In genomic region chr9:90446957-90447356, GRCm38 (mm10) we compare ENCODE assay signal across 9 mouse cellular contexts.
A peak's percentile ranks its signal among the peaks of the same experiment; 100 is the strongest.
DNase-seq lines count a peak whose midpoint lies in the region; TF ChIP-seq lines count a peak whose summit lies in the region.
"Had no signal": no experiment of that assay in that cellular context is flagged by ENCODE, and none has a peak within 500 bp of the region (broad histone marks: within the 10 kb centered on the region; RNA-seq: fewer than 3 reads in every experiment).

No protein-coding gene starts in this region.

- no peak overlapping the region for H3K9ac ChIP-seq in ES-E14 (ENCODE audit: insufficient read depth, low read depth, low read length, poor library complexity, severe bottlenecking)
- H3K9ac ChIP-seq: limb, embryonic 12.5 days had no signal

- H3K9me3 ChIP-seq in ES-E14 (ENCODE audit: control insufficient read depth, insufficient read depth, low read depth, low read length), result no peaks in the 10 kb centered on the region
- H3K9me3 ChIP-seq: limb, embryonic 12.5 days had no signal

- H3K4me1 ChIP-seq in ES-E14 (ENCODE audit: control insufficient read depth in 2 of 2, insufficient read depth in 2 of 2, low read length in 2 of 2, poor library complexity in 1 of 2), result no peaks in the 10 kb centered on the region
- H3K4me1 ChIP-seq: limb, embryonic 12.5 days had no signal

- no peak overlapping the region for H3K27ac ChIP-seq in ES-E14 (ENCODE audit: insufficient read depth, low read depth, low read length, poor library complexity, severe bottlenecking)
- H3K27ac ChIP-seq: limb, embryonic 12.5 days had no signal

- intact Hi-C loops in heart, postnatal 10 days (cut with DNase I), result loop anchor here (1.0 to 5.0 kb wide), 2 partner anchors 220 to 241 kb away; no protein-coding TSS in a partner anchor
- intact Hi-C loops in left cerebral cortex, postnatal 14 days (cut with DNase I), result loop anchor here (2.0 kb wide), 1 partner anchor 240 kb away; no protein-coding TSS in a partner anchor

- peak; percentile 13 to 31 for DNase-seq in heart, postnatal 10 days
- no peak for DNase-seq in heart, adult 9 months (ENCODE audit: low spot score in 2 of 2)
- DNase-seq in 3134 (ENCODE audit: extremely low read depth, insufficient read length, low spot score), result peak; percentile 1
- peak; percentile 40 for DNase-seq in ES-E14 (ENCODE audit: low read depth, low spot score)
- DNase-seq in cerebellum, postnatal 14 days, result peak; percentile 30 to 41
- DNase-seq in left cerebral cortex, postnatal 14 days (ENCODE audit: low spot score in 2 of 2), result peak; percentile 4 to 11
- no peak for DNase-seq in spleen, postnatal 10 days (ENCODE audit: low spot score in 2 of 2)
- no peak for DNase-seq in gastrocnemius, postnatal 10 days

- H3K4me3 ChIP-seq in ES-E14 (ENCODE audit: insufficient read depth in 1 of 2, low read depth in 1 of 2, low read length in 2 of 2, poor library complexity in 1 of 2, severe bottlenecking in 1 of 2), result no peak overlapping the region
- H3K4me3 ChIP-seq: limb, embryonic 12.5 days had no signal

- in situ Hi-C loops in ES-E14 (cut with MboI; ENCODE audit: low sequenced_read_pairs in 2 of 2, unreplicated experiment in 2 of 2), result loop anchor here (5.0 to 25.0 kb wide), 2 partner anchors 235 to 240 kb away; no protein-coding TSS in a partner anchor

- H3K36me3 ChIP-seq in ES-E14 (ENCODE audit: control insufficient read depth, insufficient read depth, low read length, poor library complexity, severe bottlenecking), result no peaks in the 10 kb centered on the region
- H3K36me3 ChIP-seq: limb, embryonic 12.5 days had no signal

TF ChIP-seq in ES-E14, 5 proteins besides CTCF, POLR2A, EP300 and RAD21:
- TF ChIP-seq MAFK (IDR thresholded peaks at IDR 0.05; ENCODE audit: insufficient read depth, low read depth, low read length) (no peak), ZC3H11A (IDR thresholded peaks at IDR 0.05; ENCODE audit: borderline replicate concordance, low read depth, low read length) (peak; percentile 15; the same call in 1 of the 2 replicates)
TF ChIP-seq in ES-E14: peak in this region for 1.

Comparison
In these comparisons a context has a peak if more than half of its experiments do, and no peak if none do; other contexts are left out.
1. DNase-seq: peak in heart, postnatal 10 days (2 of 2), 3134 (single experiment), ES-E14 (single experiment), cerebellum, postnatal 14 days (2 of 2) and left cerebral cortex, postnatal 14 days (2 of 2); none in heart, adult 9 months (0 of 2), spleen, postnatal 10 days (0 of 2) and gastrocnemius, postnatal 10 days (single experiment).